Mouse (Mus musculus) CH12F3 (cell line): Measurements from ENCODE around the gene Ksr1.

Source experiments
- in situ Hi-C: fragments of 300-500 bp; cut with MboI; formaldehyde crosslinking; loops from 2 replicates; pipeline ENCODE4 v1.14.3; 2020; ENCODE audit warnings: low sequenced_read_pairs

Ksr1 gene

GRCm38 (mm10) chr11:79146331-79146767, at the start of gene Ksr1:
Gene Ksr1, minus strand, starts transcription at chr11:79146407.
- in situ Hi-C loops: no loop called here

GRCm38 (mm10) chr11:79192176-79192575, 46.0 kb upstream of the Ksr1 start:
- in situ Hi-C loops: no loop called here

- in situ Hi-C loops: no loop called here
Measured at GRCm38 (mm10) chr11:79191214-79191613, 45.0 kb upstream of the Ksr1 start.

- in situ Hi-C loops: no loop called here
Measured at GRCm38 (mm10) chr11:79190257-79190656, 44.0 kb upstream of the Ksr1 start.

GRCm38 (mm10) chr11:79188176-79188575, 42.0 kb upstream of the Ksr1 start:
- in situ Hi-C loops: no loop called here

- in situ Hi-C loops: no loop called here
Measured at GRCm38 (mm10) chr11:79187291-79187690, 41.1 kb upstream of the Ksr1 start.

- in situ Hi-C loops: no loop called here
Measured at GRCm38 (mm10) chr11:79185683-79186082, 39.5 kb upstream of the Ksr1 start.

GRCm38 (mm10) chr11:79184126-79184888, 38.1 kb upstream of the Ksr1 start:
- in situ Hi-C loops: no loop called here

GRCm38 (mm10) chr11:79183400-79183799, 37.2 kb upstream of the Ksr1 start:
- in situ Hi-C loops: no loop called here

- in situ Hi-C loops: no loop called here
Measured at GRCm38 (mm10) chr11:79182881-79183280, 36.7 kb upstream of the Ksr1 start.

- in situ Hi-C loops: no loop called here
Measured at GRCm38 (mm10) chr11:79181914-79182313, 35.7 kb upstream of the Ksr1 start.

GRCm38 (mm10) chr11:79176687-79177086, 30.5 kb upstream of the Ksr1 start:
- in situ Hi-C loops: no loop called here

- in situ Hi-C loops: no loop called here
Measured at GRCm38 (mm10) chr11:79172054-79172453, 25.8 kb upstream of the Ksr1 start.

GRCm38 (mm10) chr11:79166582-79167300, 20.5 kb upstream of the Ksr1 start:
- in situ Hi-C loops: no loop called here

- in situ Hi-C loops: no loop called here
Measured at GRCm38 (mm10) chr11:79161077-79161758, 15.0 kb upstream of the Ksr1 start.

GRCm38 (mm10) chr11:79160127-79160526, 13.9 kb upstream of the Ksr1 start:
- in situ Hi-C loops: no loop called here

GRCm38 (mm10) chr11:79157729-79158128, 11.5 kb upstream of the Ksr1 start:
- in situ Hi-C loops: no loop called here

GRCm38 (mm10) chr11:79155348-79155747, 9.1 kb upstream of the Ksr1 start:
- in situ Hi-C loops: no loop called here

GRCm38 (mm10) chr11:79152696-79153095, 6.5 kb upstream of the Ksr1 start:
- in situ Hi-C loops: no loop called here

- in situ Hi-C loops: no loop called here
Measured at GRCm38 (mm10) chr11:79151874-79152273, 5.7 kb upstream of the Ksr1 start.

GRCm38 (mm10) chr11:79150301-79150700, 4.1 kb upstream of the Ksr1 start:
- in situ Hi-C loops: no loop called here

GRCm38 (mm10) chr11:79149295-79149694, 3.1 kb upstream of the Ksr1 start:
- in situ Hi-C loops: no loop called here
